Comparison of ENCODE assay signal across 16 mouse cellular contexts in the genomic region with DNA sequence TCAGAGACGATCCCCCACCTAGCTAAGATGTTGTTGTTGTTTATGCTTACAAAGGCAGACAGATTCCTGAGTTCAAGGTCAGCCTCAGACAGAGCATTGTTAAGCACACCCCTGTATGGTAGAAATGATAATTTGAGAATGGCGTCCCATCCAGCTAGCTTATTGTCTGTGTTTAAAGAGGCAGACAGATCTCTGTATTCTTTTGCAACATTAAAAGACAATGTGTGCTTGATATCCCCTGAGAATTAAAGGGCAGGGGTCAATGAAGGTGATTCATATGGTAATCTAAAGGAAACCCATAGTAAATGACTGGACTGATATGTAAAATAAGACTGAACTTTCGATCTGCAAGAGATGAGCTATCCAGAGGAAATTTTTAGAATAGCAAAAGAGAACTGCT.
"Had no signal": no experiment of that assay in that cellular context is flagged by ENCODE, and none has a peak within 500 bp of the region (broad histone marks: within the 10 kb centered on the region; RNA-seq: fewer than 3 reads in every experiment).

No protein-coding gene starts in this region.

- H3K27me3 ChIP-seq: neural tube, embryonic 13.5 days; neural tube, embryonic 15.5 days; stomach, embryonic 15.5 days had no signal

- H3K4me1 ChIP-seq: neural tube, embryonic 13.5 days; neural tube, embryonic 15.5 days; stomach, embryonic 15.5 days had no signal

- H3K9me3 ChIP-seq: neural tube, embryonic 13.5 days; neural tube, embryonic 15.5 days; stomach, embryonic 15.5 days had no signal

- H3K4me2 ChIP-seq: neural tube, embryonic 13.5 days; neural tube, embryonic 15.5 days; stomach, embryonic 15.5 days had no signal

- H3K4me3 ChIP-seq: neural tube, embryonic 13.5 days; neural tube, embryonic 15.5 days; stomach, embryonic 15.5 days had no signal

- H3K9ac ChIP-seq: neural tube, embryonic 13.5 days; neural tube, embryonic 15.5 days; stomach, embryonic 15.5 days had no signal

- DNase-seq: retina, postnatal 1 day; right cerebral cortex, adult 18-20 months; right cerebral cortex, postnatal 14 days; right cerebral cortex, postnatal 25 days; right cerebral cortex, postnatal 4 days; spleen, adult 18-20 months; thymus, adult 18-20 months; thymus, adult 2 months; thymus, postnatal 14 days; thymus, postnatal 25 days; thymus, postnatal 36 days; thymus, postnatal 4 days had no signal

- H3K27ac ChIP-seq: neural tube, embryonic 13.5 days; neural tube, embryonic 15.5 days; stomach, embryonic 15.5 days; stomach, postnatal 0 days had no signal

- H3K36me3 ChIP-seq: neural tube, embryonic 13.5 days; neural tube, embryonic 15.5 days; stomach, embryonic 15.5 days had no signal
